In the genomic region with DNA sequence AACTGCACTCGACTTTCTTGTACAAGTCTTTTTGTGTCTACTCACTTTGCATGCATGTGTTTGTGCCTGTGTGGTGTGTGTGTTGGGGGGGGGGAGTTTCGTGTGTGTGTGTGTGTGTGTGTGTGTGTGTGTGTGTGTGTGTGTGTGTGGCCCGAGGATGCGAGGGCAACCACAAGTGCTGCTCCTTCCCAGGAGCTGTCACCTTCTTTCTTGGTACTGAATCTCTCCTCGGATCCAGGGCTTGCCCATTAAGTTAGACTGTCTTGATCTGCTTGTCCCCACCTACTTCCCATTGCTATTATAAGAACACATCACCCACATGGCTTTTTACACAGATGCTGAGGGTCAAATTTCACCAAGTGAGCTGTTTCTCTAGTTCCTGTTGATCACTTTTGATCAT, we compare ENCODE assay signal across 27 mouse cellular contexts. TPM values are rescaled to one million over a fixed set of nuclear protein-coding genes. Genes with fewer than 3 reads are reported as not detected.
A peak's percentile ranks its signal among the peaks of the same experiment; 100 is the strongest.
DNase-seq lines count a peak whose midpoint lies in the region; ATAC-seq and TF ChIP-seq lines count a peak whose summit lies in the region.
"Had no signal": no experiment of that assay in that cellular context is flagged by ENCODE, and none has a peak within 500 bp of the region (broad histone marks: within the 10 kb centered on the region; RNA-seq: fewer than 3 reads in every experiment).

No protein-coding gene starts in this region.

- no peak overlapping the region for H3K9ac ChIP-seq in midbrain, embryonic 11.5 days (ENCODE audit: low read length)
- no peak overlapping the region for H3K9ac ChIP-seq in intestine, embryonic 16.5 days (ENCODE audit: low read depth, low read length)
- H3K9ac ChIP-seq: embryonic facial prominence, embryonic 13.5 days; heart, embryonic 13.5 days; hindbrain, embryonic 12.5 days; limb, embryonic 15.5 days; liver, embryonic 15.5 days; lung, embryonic 15.5 days; midbrain, embryonic 12.5 days had no signal

- no peaks in the 10 kb centered on the region for H3K36me3 ChIP-seq in midbrain, embryonic 10.5 days
- H3K36me3 ChIP-seq in midbrain, embryonic 11.5 days (ENCODE audit: control insufficient read depth, insufficient read depth, low read length) = no peaks in the 10 kb centered on the region
- no peaks in the 10 kb centered on the region for H3K36me3 ChIP-seq in intestine, embryonic 16.5 days (ENCODE audit: control insufficient read depth, insufficient read depth, low read length)
- H3K36me3 ChIP-seq: embryonic facial prominence, embryonic 13.5 days; heart, embryonic 13.5 days; hindbrain, embryonic 12.5 days; limb, embryonic 15.5 days; liver, embryonic 15.5 days; lung, embryonic 15.5 days; midbrain, embryonic 12.5 days had no signal

- 75% methylated on average over 5 of the region's 5 CpGs for WGBS in midbrain, embryonic 10.5 days
- whole genome bisulfite sequencing in midbrain, embryonic 11.5 days = 79% methylated on average over 5 of the region's 5 CpGs
- 14% methylated on average over 5 of the region's 5 CpGs for WGBS in bone marrow, adult 2 months
- WGBS in intestine, embryonic 16.5 days = 53% methylated on average over 5 of the region's 5 CpGs

- H3K9me3 ChIP-seq in midbrain, embryonic 10.5 days (replicated peaks) = no peaks in the 10 kb centered on the region
- H3K9me3 ChIP-seq in midbrain, embryonic 11.5 days (ENCODE audit: control insufficient read depth, low read length) = no peaks in the 10 kb centered on the region
- H3K9me3 ChIP-seq in intestine, embryonic 16.5 days (ENCODE audit: control insufficient read depth, low read length) = no peaks in the 10 kb centered on the region
- H3K9me3 ChIP-seq: embryonic facial prominence, embryonic 13.5 days; heart, embryonic 13.5 days; hindbrain, embryonic 12.5 days; limb, embryonic 15.5 days; liver, embryonic 15.5 days; lung, embryonic 15.5 days; midbrain, embryonic 12.5 days had no signal

- no peak overlapping the region for H3K27ac ChIP-seq in midbrain, embryonic 10.5 days (replicated peaks)
- H3K27ac ChIP-seq in midbrain, embryonic 11.5 days (ENCODE audit: low read depth, low read length) = no peak overlapping the region
- peak overlapping the region; percentile 65; the same call in 1 of the 2 replicates for H3K27ac ChIP-seq in bone marrow, adult 2 months (ENCODE audit: control insufficient read depth, insufficient read depth, low read depth, low read length, poor library complexity)
- H3K27ac ChIP-seq in intestine, embryonic 16.5 days (ENCODE audit: low read length) = no peak overlapping the region
- H3K27ac ChIP-seq: embryonic facial prominence, embryonic 13.5 days; heart, embryonic 13.5 days; hindbrain, embryonic 12.5 days; left cerebral cortex, adult 2 months; limb, embryonic 15.5 days; liver, embryonic 15.5 days; lung, embryonic 15.5 days; midbrain, embryonic 12.5 days had no signal

- peak; percentile 7 for DNase-seq in midbrain, embryonic 10.5 days (ENCODE audit: low spot score)
- no peak for DNase-seq in midbrain, embryonic 11.5 days (ENCODE audit: low spot score, missing footprints)
- DNase-seq in CD4-positive helper T cell, adult 2 months (ENCODE audit: low read depth, low spot score) = peak; percentile 17
- DNase-seq in right cerebral cortex, postnatal 25 days = no peak
- DNase-seq: adrenal gland, adult 2 months; cerebellum, adult 2 months; cerebellum, postnatal 25 days; embryo, embryonic 11 days; heart, adult 18-20 months; heart, postnatal 14 days; kidney, adult 18-20 months; right cerebral cortex, postnatal 4 days; thymus, postnatal 14 days had no signal

- no peak for TF ChIP-seq CTCF in bone marrow, adult 2 months (IDR thresholded peaks at IDR 0.05; ENCODE audit: control insufficient read depth, insufficient read depth, low read length)

- no peak overlapping the region for H3K4me2 ChIP-seq in midbrain, embryonic 11.5 days
- no peak overlapping the region for H3K4me2 ChIP-seq in intestine, embryonic 16.5 days (ENCODE audit: low read depth, low read length)
- H3K4me2 ChIP-seq: embryonic facial prominence, embryonic 13.5 days; heart, embryonic 13.5 days; hindbrain, embryonic 12.5 days; limb, embryonic 15.5 days; liver, embryonic 15.5 days; lung, embryonic 15.5 days; midbrain, embryonic 12.5 days had no signal

- H3K4me1 ChIP-seq in midbrain, embryonic 10.5 days = peaks cover 13% of the 10 kb centered on the region
- no peaks in the 10 kb centered on the region for H3K4me1 ChIP-seq in midbrain, embryonic 11.5 days (ENCODE audit: control insufficient read depth, insufficient read depth, low read length)
- H3K4me1 ChIP-seq in bone marrow, adult 2 months (ENCODE audit: control insufficient read depth, insufficient read depth, low read length) = no peaks in the 10 kb centered on the region; the same call in 1 of the 2 replicates
- no peaks in the 10 kb centered on the region for H3K4me1 ChIP-seq in intestine, embryonic 16.5 days (ENCODE audit: control insufficient read depth, insufficient read depth, low read length)
- H3K4me1 ChIP-seq: hindbrain, embryonic 12.5 days; liver, embryonic 15.5 days had no signal

- H3K27me3 ChIP-seq in midbrain, embryonic 10.5 days (ENCODE audit: low read depth, poor library complexity, severe bottlenecking) = no peaks in the 10 kb centered on the region
- no peaks in the 10 kb centered on the region for H3K27me3 ChIP-seq in midbrain, embryonic 11.5 days (ENCODE audit: control insufficient read depth, insufficient read depth, low read length)
- H3K27me3 ChIP-seq in intestine, embryonic 16.5 days (replicated peaks; ENCODE audit: control insufficient read depth, insufficient read depth, low read length) = no peaks in the 10 kb centered on the region
- H3K27me3 ChIP-seq: embryonic facial prominence, embryonic 13.5 days; hindbrain, embryonic 12.5 days; limb, embryonic 15.5 days; liver, embryonic 15.5 days; lung, embryonic 15.5 days; midbrain, embryonic 12.5 days; Patski had no signal

- ATAC-seq in midbrain, embryonic 11.5 days (ENCODE audit: low FRiP score) = no peak
- peak; percentile 21; the same call in 1 of the 2 replicates for ATAC-seq in neutrophil, adult 5-6 weeks (ENCODE audit: extremely low read depth, insufficient number of reproducible peaks, low FRiP score, poor library complexity, severe bottlenecking)
- no peak for ATAC-seq in intestine, embryonic 16.5 days
- ATAC-seq: forebrain, embryonic 14.5 days; Patski had no signal

- no peak for TF ChIP-seq POLR2A in bone marrow, adult 2 months (IDR thresholded peaks at IDR 0.05; ENCODE audit: borderline replicate concordance, control insufficient read depth, low read depth, low read length)

- H3K4me3 ChIP-seq in midbrain, embryonic 10.5 days = no peak overlapping the region
- H3K4me3 ChIP-seq in midbrain, embryonic 11.5 days (ENCODE audit: low read depth, low read length) = no peak overlapping the region
- no peak overlapping the region for H3K4me3 ChIP-seq in bone marrow, adult 2 months (replicated peaks; ENCODE audit: control insufficient read depth, low read depth, low read length)
- no peak overlapping the region for H3K4me3 ChIP-seq in intestine, embryonic 16.5 days (ENCODE audit: low read length)
- H3K4me3 ChIP-seq: embryonic facial prominence, embryonic 13.5 days; erythroblast, embryonic 14.5 days; heart, embryonic 13.5 days; hindbrain, embryonic 12.5 days; left cerebral cortex, adult 2 months; limb, embryonic 15.5 days; liver, embryonic 15.5 days; lung, embryonic 15.5 days; midbrain, embryonic 12.5 days had no signal

RNA-seq across cellular contexts. Expression of gene Sypl, which starts 45.1 kb away (rescaled TPM):
- polyA plus RNA-seq in midbrain, embryonic 10.5 days (2016; fragmentation: Nextera tagmentation; extraction: Ambion mirVana) = 41.7 and 47.7 TPM in 2 replicates
- polyA plus RNA-seq in midbrain, embryonic 11.5 days (2014; fragmentation: Nextera tagmentation; extraction: Ambion mirVana) = 45.3 and 52.8 TPM in 2 replicates
- polyA plus RNA-seq in bone marrow, adult 2 months (2011; ENCODE audit: insufficient read depth, insufficient read length, low replicate concordance, missing spikeins) = 8.8 and 25.4 TPM in 2 replicates
- total RNA-seq in neutrophil, adult 5-6 weeks (2017) = 69.1 and 77.2 TPM in 2 replicates
- polyA plus RNA-seq in intestine, embryonic 16.5 days (2015; fragmentation: Nextera tagmentation; extraction: Ambion mirVana) = 168 and 172 TPM in 2 replicates

Comparison
In these comparisons a context has a peak if more than half of its experiments do, and no peak if none do; other contexts are left out.
1. DNase-seq: peak in midbrain, embryonic 10.5 days (single experiment) and CD4-positive helper T cell, adult 2 months (single experiment); none in midbrain, embryonic 11.5 days (single experiment) and right cerebral cortex, postnatal 25 days (single experiment).